Mouse (Mus musculus) forebrain, embryonic 16.5 days (tissue): ENCODE data around the gene Arhgap1. TPM values are rescaled to one million over a fixed set of nuclear protein-coding genes. Genes with fewer than 3 reads are reported as not detected.

Experiments
- ATAC-seq: fragments of 200-750 bp; cut with Nextera tagmentation; 2 replicates; pipeline ENCODE4 v1.8.0; 2017; ENCODE audit warnings: mild to moderate bottlenecking, moderate library complexity
- H3K27ac ChIP-seq: fragments of 300-500 bp; sonication (generic); 2 replicates; pipeline ENCODE4 v1.5.1; 2014; ENCODE audit warnings: low read length, control low read depth
- H3K27me3 ChIP-seq: fragments of 300-500 bp; sonication (generic); replicated peaks from 2 replicates; pipeline ENCODE4 v1.6.1; 2014; ENCODE audit warnings: low read length; ENCODE audit not compliant: control insufficient read depth, insufficient read depth
- H3K36me3 ChIP-seq: fragments of 300-500 bp; sonication (generic); 2 replicates; pipeline ENCODE4 v1.6.1; 2014; ENCODE audit not compliant: control insufficient read depth, insufficient read depth
- H3K4me1 ChIP-seq: fragments of 300-500 bp; sonication (generic); replicated peaks from 2 replicates; pipeline ENCODE4 v1.6.1; 2014; ENCODE audit warnings: low read length; ENCODE audit not compliant: control insufficient read depth, insufficient read depth
- H3K4me2 ChIP-seq: fragments of 300-500 bp; sonication (generic); 2 replicates; pipeline ENCODE4 v1.6.1; 2014; ENCODE audit warnings: mild to moderate bottlenecking, low read length, control low read depth
- H3K4me3 ChIP-seq: fragments of 300-500 bp; sonication (generic); replicated peaks from 2 replicates; pipeline ENCODE4 v1.5.1; 2014; ENCODE audit warnings: mild to moderate bottlenecking, low read length, control low read depth
- H3K9ac ChIP-seq: fragments of 300-500 bp; sonication (generic); replicated peaks from 2 replicates; pipeline ENCODE4 v1.6.1; 2014; ENCODE audit warnings: low read depth, low read length, control low read depth
- H3K9me3 ChIP-seq: fragments of 300-500 bp; sonication (generic); 2 replicates; pipeline ENCODE4 v1.6.1; 2016; ENCODE audit warnings: low read length; ENCODE audit not compliant: control insufficient read depth
- WGBS: fragments of 180-500 bp; shearing (Covaris S2); extraction: QIAGEN DNeasy Blood & Tissue Kit; methylation state at CpG from one replicate; pipeline ENCODE4 v1.1.7; 2014; 5-methylcytosine and 5-hydroxymethylcytosine counted together
- polyA plus RNA-seq: library from polyadenylated mRNA; unstranded; fragments of >200 nt; fragmentation: Nextera tagmentation; extraction: Ambion mirVana; gene quantifications from 2 replicates; pipeline ENCODE4 v1.2.1, GENCODE M21; 2015

The Arhgap1 gene
- polyA plus RNA-seq, 1 experiment from 2014 or later = 99.2 TPM

DNA sequence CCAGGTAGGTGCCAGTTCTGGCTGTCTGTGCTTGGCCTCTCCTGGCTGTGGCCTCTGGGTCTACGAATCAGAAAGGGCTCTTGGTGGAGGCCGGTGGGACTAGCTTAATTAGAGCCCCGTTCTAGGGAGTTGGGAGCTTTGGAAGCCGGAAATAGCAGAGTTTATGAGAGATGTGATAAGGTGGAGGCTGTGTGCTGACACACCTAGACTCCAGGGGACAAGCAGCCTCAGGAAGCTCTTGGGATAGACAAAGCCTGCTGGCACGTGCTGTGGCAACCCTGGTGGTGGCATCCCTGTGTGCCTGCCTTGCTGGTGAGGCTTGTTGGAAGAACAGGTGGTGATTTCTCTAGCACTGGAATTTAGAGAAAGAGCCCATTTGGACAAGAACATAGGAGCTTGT is 5.7 kb downstream of the Arhgap1 start:
- Histone ChIP-seq H3K36me3 (peaks cover 11% of the 10 kb centered on the region; the same call in 1 of the 2 replicates), H3K27ac (no peak overlapping the region), H3K4me2 (no peak overlapping the region), H3K27me3 (no peaks in the 10 kb centered on the region), H3K4me1 (peaks cover 14% of the 10 kb centered on the region), H3K4me3 (no peak overlapping the region), H3K9ac (no peak overlapping the region), H3K9me3 (no peaks in the 10 kb centered on the region)
- 93% methylated on average over 5 of the region's 5 CpGs for WGBS
- no peak for ATAC-seq

DNA sequence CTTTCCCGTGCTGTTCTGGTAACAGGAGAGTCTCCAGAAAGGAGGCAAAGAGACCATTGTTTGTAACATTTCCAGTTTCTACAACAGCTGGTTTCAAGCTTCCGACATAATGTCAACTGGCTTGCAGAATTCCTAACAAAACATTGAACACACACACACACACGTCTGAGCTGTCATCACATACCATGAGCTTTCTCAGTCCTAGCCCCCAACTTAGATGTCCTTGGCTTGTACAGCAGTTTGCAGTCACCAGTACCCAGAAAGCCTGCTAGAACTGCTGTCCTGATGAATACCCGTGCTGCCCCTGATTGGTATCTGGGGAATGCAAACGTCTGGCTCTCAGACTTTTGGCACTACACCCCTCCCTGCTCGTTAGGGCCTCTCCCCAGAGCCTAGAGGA is 6.2 kb downstream of the Arhgap1 start:
- Histone ChIP-seq H3K4me3 (no peak overlapping the region), H3K9me3 (no peaks in the 10 kb centered on the region), H3K27me3 (no peaks in the 10 kb centered on the region), H3K36me3 (peaks cover 11% of the 10 kb centered on the region; the same call in 1 of the 2 replicates), H3K9ac (no peak overlapping the region), H3K27ac (no peak overlapping the region), H3K4me1 (peaks cover 9% of the 10 kb centered on the region), H3K4me2 (no peak overlapping the region)
- 74% methylated on average over 6 of the region's 6 CpGs for WGBS
- ATAC-seq = no peak

DNA sequence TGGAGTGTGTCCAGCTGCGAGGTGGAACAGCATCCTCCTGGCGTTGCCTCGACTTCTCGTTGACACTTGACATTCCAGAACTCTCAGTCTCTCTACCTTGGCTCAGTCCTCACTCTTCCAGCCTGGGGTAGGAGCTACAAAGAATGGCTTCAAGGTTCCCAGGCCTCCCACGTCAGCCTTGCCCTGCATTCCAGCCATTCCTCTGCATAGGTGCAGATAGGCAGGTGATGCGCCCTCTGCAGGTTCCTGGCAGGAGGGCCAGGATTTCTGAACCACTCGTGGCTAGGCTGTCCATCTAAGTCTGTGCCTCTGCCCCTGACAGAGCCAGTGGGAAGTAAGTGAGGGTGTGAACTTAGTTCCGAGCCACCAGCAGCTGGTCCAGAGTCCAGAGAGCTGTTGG is 7.1 kb downstream of the Arhgap1 start:
- Histone ChIP-seq H3K27me3 (no peaks in the 10 kb centered on the region), H3K36me3 (peaks cover 16% of the 10 kb centered on the region; the same call in 1 of the 2 replicates), H3K4me2 (no peak overlapping the region), H3K4me1 (peaks cover 2% of the 10 kb centered on the region), H3K27ac (no peak overlapping the region), H3K9me3 (no peaks in the 10 kb centered on the region), H3K9ac (no peak overlapping the region), H3K4me3 (no peak overlapping the region)
- no peak for ATAC-seq
- 71% methylated on average over 8 of the region's 8 CpGs for WGBS

DNA sequence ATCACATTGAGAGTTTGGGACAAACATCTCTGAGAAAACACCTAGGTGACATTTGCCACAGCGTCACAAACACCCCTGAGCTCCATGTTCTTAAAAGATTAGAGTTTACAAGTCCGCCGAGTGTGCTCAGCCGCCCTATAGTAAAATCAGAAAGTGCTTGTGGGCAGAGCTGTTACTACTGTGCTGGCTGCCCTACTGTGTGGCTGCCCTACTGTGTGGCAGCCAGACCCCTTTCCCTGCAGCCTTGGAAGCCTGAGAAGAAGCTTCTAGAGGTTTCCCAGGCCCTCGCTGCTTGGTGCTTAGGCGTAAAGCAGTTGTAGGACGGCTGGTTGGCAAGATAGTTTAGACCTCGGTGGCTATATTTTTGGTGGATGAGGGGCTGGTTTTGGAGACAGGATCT is 10.0 kb downstream of the Arhgap1 start:
- H3K36me3 ChIP-seq = peaks cover 27% of the 10 kb centered on the region
- no peak overlapping the region for H3K27ac ChIP-seq
- H3K9me3 ChIP-seq = no peaks in the 10 kb centered on the region
- no peaks in the 10 kb centered on the region for H3K27me3 ChIP-seq
- 93% methylated on average over 8 of the region's 8 CpGs for WGBS
- ATAC-seq = no peak
- H3K4me2 ChIP-seq = no peak overlapping the region
- no peaks in the 10 kb centered on the region for H3K4me1 ChIP-seq
- no peak overlapping the region for H3K4me3 ChIP-seq
- no peak overlapping the region for H3K9ac ChIP-seq

DNA sequence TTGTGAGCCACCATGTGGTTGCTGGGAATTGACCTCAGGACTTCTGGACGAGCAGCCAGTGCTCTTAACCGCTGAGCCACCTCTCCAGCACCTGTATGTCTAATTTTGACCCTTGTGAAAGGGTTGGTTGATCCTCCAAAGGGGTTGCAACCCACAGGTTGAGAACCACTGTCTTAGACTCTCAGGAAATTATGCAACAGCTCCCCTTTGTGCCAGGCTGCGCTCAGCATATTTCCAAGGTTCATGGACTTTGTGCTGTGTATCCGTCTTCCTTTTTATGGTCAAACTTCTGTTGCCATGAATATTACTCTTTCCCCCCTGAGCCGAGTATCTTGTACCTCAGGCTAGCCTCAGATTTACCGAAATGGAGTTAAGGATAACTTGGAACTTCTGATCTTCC is 11.3 kb downstream of the Arhgap1 start:
- Histone ChIP-seq H3K9me3 (no peaks in the 10 kb centered on the region), H3K9ac (no peak overlapping the region), H3K4me2 (no peak overlapping the region), H3K36me3 (peaks cover 23% of the 10 kb centered on the region), H3K4me3 (no peak overlapping the region), H3K27ac (no peak overlapping the region), H3K27me3 (no peaks in the 10 kb centered on the region), H3K4me1 (no peaks in the 10 kb centered on the region)
- 95% methylated on average over 6 of the region's 6 CpGs for WGBS
- ATAC-seq = no peak

DNA sequence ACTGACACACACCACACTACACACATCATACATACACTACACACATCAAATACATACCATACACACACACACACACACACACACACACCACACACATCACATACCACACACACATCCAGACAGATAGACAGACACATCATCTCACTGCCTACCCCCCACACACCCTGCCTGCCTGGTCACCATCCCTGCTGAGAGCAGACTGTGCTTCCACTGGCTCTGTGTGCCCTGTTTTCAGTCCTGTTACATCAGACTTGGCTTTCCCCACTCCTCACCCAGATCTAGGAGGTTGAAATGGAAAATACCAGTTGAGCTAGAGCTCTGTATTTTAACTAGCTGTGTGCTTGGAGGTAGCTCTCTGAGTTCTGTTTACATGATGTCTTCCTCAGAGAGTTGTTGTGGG is 15.1 kb downstream of the Arhgap1 start:
- ATAC-seq = no peak
- H3K27me3 ChIP-seq = no peaks in the 10 kb centered on the region

DNA sequence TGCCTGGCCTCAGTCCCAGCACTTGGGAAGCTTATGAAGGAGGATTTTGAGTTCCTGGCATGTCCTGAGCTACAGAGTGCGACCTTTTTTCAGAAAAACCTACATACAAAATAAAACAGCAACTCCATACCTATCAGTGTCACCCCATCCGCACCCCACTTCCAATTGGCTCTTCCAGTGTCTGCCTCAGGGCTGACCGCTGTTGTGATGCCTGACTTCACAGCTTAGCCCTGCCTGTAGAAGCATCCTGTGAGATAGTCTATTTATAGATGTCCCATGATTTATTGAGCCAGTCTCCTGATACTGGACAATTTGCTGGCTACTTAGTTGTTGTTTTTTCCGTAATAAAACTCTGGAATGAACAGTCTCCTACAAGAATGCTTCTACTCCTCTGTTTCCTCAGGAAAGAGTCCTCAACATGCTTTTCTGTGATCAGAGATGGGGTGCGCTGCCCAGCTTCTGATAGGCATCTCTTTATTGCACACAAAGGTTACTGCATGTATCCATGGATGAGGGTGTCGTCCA is 16.8 kb downstream of the Arhgap1 start:
- no peaks in the 10 kb centered on the region for H3K9me3 ChIP-seq
- no peak for ATAC-seq

More for the DNA sequence above, 15.1 kb downstream of the Arhgap1 start:
- Histone ChIP-seq H3K4me2 (no peak overlapping the region), H3K4me3 (no peak overlapping the region), H3K27ac (no peak overlapping the region), H3K4me1 (no peaks in the 10 kb centered on the region), H3K9me3 (no peaks in the 10 kb centered on the region), H3K36me3 (peaks cover 29% of the 10 kb centered on the region), H3K9ac (no peak overlapping the region)

DNA sequence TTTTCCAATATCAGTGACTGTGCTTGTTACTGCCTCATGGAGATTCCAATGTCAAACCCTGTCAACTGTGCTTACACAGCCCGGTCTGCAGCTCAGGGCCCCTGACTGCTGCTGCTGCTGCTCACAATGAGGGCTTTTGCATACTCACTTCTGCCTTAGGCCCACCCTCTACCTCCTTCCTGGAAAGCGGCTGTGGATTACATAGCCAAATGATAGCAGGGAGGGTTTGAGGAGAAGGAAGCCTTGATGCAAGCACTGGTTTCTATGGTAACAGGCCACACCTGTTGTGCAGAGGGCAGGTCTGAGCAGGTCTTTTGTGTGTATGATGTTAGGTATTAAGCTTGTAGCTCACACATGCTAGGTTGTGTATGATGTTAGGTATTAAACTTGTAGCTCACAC is 18.1 kb downstream of the Arhgap1 start:
- Histone ChIP-seq H3K9ac (no peak overlapping the region), H3K36me3 (peaks cover 29% of the 10 kb centered on the region), H3K4me1 (no peaks in the 10 kb centered on the region), H3K27me3 (no peaks in the 10 kb centered on the region), H3K4me2 (no peak overlapping the region), H3K27ac (no peak overlapping the region), H3K4me3 (no peak overlapping the region), H3K9me3 (no peaks in the 10 kb centered on the region)
- WGBS = 65% methylated on average over 2 of the region's 2 CpGs
- ATAC-seq = no peak

More for the DNA sequence above, 16.8 kb downstream of the Arhgap1 start:
- peaks cover 29% of the 10 kb centered on the region for H3K36me3 ChIP-seq
- no peaks in the 10 kb centered on the region for H3K27me3 ChIP-seq
- H3K4me3 ChIP-seq = no peak overlapping the region
- H3K27ac ChIP-seq = no peak overlapping the region
- WGBS = 95% methylated on average over 6 of the region's 6 CpGs
- H3K4me1 ChIP-seq = no peaks in the 10 kb centered on the region
- no peak overlapping the region for H3K9ac ChIP-seq
- H3K4me2 ChIP-seq = no peak overlapping the region

DNA sequence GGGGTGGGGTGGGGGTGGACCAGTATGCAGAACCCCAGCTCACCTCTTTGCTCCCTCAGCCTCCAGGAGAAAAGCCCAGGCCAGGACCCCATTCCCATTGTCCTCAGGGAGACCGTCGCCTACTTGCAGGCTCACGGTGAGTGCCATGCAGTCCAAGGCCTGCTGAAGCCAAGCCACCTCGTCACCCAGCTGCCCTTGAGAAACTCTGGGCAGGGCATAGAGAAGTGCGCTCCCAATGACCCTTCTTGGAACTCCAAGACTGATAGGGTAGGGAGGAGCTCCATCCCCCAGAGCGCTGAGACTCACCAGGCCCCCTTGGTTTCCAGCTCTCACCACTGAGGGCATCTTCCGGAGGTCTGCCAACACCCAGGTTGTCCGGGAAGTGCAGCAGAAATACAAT is 19.7 kb downstream of the Arhgap1 start:
- no peak overlapping the region for H3K27ac ChIP-seq
- H3K4me1 ChIP-seq = no peaks in the 10 kb centered on the region
- no peaks in the 10 kb centered on the region for H3K27me3 ChIP-seq
- no peak overlapping the region for H3K4me2 ChIP-seq
- WGBS = 92% methylated on average over 8 of the region's 8 CpGs
- H3K36me3 ChIP-seq = peaks cover 23% of the 10 kb centered on the region
- no peak for ATAC-seq
- H3K9ac ChIP-seq = no peak overlapping the region
- no peak overlapping the region for H3K4me3 ChIP-seq
- H3K9me3 ChIP-seq = no peaks in the 10 kb centered on the region

DNA sequence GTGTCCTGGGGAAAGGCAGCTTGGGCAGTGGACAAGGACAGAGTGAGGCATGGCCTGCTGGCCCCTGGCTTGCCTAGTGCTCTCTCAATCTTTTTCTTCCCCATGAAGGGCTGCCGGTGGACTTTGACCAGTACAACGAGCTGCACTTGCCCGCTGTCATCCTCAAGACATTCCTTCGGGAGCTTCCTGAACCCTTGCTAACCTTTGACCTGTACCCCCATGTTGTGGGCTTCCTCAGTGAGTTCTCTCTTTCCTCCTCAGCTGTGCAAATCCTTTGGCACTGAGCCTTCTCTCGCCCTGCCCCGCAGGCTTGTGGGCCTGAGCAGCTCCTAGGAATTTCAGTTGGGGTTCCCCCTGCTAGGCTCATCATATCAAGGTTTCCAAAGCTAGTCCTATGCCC is 20.4 kb downstream of the Arhgap1 start:
- Histone ChIP-seq H3K4me3 (no peak overlapping the region), H3K27ac (no peak overlapping the region), H3K9ac (no peak overlapping the region), H3K9me3 (no peaks in the 10 kb centered on the region), H3K4me1 (no peaks in the 10 kb centered on the region), H3K4me2 (no peak overlapping the region), H3K27me3 (no peaks in the 10 kb centered on the region), H3K36me3 (peaks cover 21% of the 10 kb centered on the region)
- ATAC-seq = no peak
- WGBS = 96% methylated on average over 6 of the region's 6 CpGs
